Mouse (Mus musculus) hindbrain, postnatal 0 days (tissue): ENCODE measurements around the gene Batf. TPM values are rescaled to one million over a fixed set of nuclear protein-coding genes. Genes with fewer than 3 reads are reported as not detected.

Source experiments
- ATAC-seq: fragments of 200-750 bp; cut with Nextera tagmentation; 2 replicates; pipeline ENCODE4 v1.8.0; 2017; ENCODE audit warnings: mild to moderate bottlenecking, moderate TSS enrichment, moderate library complexity
- DNase-seq: peaks from one replicate; pipeline ENCODE4 v3.0.0-alpha.2; 2015; ENCODE audit warnings: low spot score
- H3K27ac ChIP-seq: fragments of 300-500 bp; sonication (generic); 2 replicates; pipeline ENCODE4 v1.5.1; 2014; ENCODE audit warnings: mild to moderate bottlenecking
- H3K27me3 ChIP-seq: fragments of 300-500 bp; sonication (generic); 2 replicates; pipeline ENCODE4 v1.6.1; 2014; ENCODE audit warnings: low read length, mixed read lengths; ENCODE audit not compliant: insufficient read depth
- H3K36me3 ChIP-seq: fragments of 300-500 bp; sonication (generic); 2 replicates; pipeline ENCODE4 v1.6.1; 2014; ENCODE audit warnings: low read length, mixed read lengths; ENCODE audit not compliant: insufficient read depth
- H3K4me1 ChIP-seq: fragments of 300-500 bp; sonication (generic); 2 replicates; pipeline ENCODE4 v1.6.1; 2014; ENCODE audit warnings: antibody characterized with exemption, low read length, mixed read lengths; ENCODE audit not compliant: insufficient read depth
- H3K4me2 ChIP-seq: fragments of 300-500 bp; sonication (generic); 2 replicates; pipeline ENCODE4 v1.6.1; 2014; ENCODE audit warnings: low read depth, mild to moderate bottlenecking, low read length, moderate library complexity, mixed read lengths
- H3K4me3 ChIP-seq: fragments of 300-500 bp; sonication (generic); 2 replicates; pipeline ENCODE4 v1.5.1; 2014; ENCODE audit warnings: low read length
- H3K9ac ChIP-seq: fragments of 300-500 bp; sonication (generic); replicated peaks from 2 replicates; pipeline ENCODE4 v1.6.1; 2014; ENCODE audit warnings: mild to moderate bottlenecking, low read length, moderate library complexity, mixed read lengths
- H3K9me3 ChIP-seq: fragments of 300-500 bp; sonication (generic); 2 replicates; pipeline ENCODE4 v1.6.1; 2016; ENCODE audit warnings: low read length, mixed read lengths
- CTCF ChIP-seq: IDR thresholded peaks from 2 replicates; pipeline ENCODE4 v1.5.1; 2016; ENCODE audit warnings: antibody characterized with exemption, control low read depth, low read depth
- WGBS: fragments of 180-500 bp; shearing (Covaris S2); extraction: QIAGEN DNeasy Blood & Tissue Kit; methylation state at CpG from one replicate; pipeline ENCODE4 v1.1.7; 2014; 5-methylcytosine and 5-hydroxymethylcytosine counted together
- polyA plus RNA-seq: library from polyadenylated mRNA; unstranded; fragments of >200 nt; fragmentation: Nextera tagmentation; extraction: Ambion mirVana; gene quantifications from 2 replicates; pipeline ENCODE4 v1.2.1, GENCODE M21; 2015
- total RNA-seq: library from RNA; depleted of rRNA; stranded (reverse); fragments of >200 nt; gene quantifications from 2 replicates; pipeline ENCODE4 v1.2.3, GENCODE M21; 2014

Batf gene
- total and polyA plus RNA-seq, 2 experiments from 2014 or later: 1.5 TPM; not detected in 1

GRCm38 (mm10) chr12:85725306-85725705, 38.8 kb downstream of the Batf start:
- no peaks in the 10 kb centered on the region for H3K9me3 ChIP-seq
- H3K4me3 ChIP-seq: no peak overlapping the region
- ATAC-seq (no peak), DNase-seq (no peak)
- no peaks in the 10 kb centered on the region for H3K36me3 ChIP-seq
- no peak overlapping the region for H3K27ac ChIP-seq
- H3K4me1 ChIP-seq: no peaks in the 10 kb centered on the region
- WGBS: 75% methylated on average over 4 of the region's 4 CpGs
- no peak overlapping the region for H3K9ac ChIP-seq
- no peak overlapping the region for H3K4me2 ChIP-seq
- no peaks in the 10 kb centered on the region for H3K27me3 ChIP-seq
- no peak for TF ChIP-seq CTCF

GRCm38 (mm10) chr12:85726729-85727397, 40.4 kb downstream of the Batf start:
- Histone ChIP-seq H3K27me3 (no peaks in the 10 kb centered on the region), H3K4me3 (no peak overlapping the region), H3K9ac (no peak overlapping the region), H3K4me2 (no peak overlapping the region), H3K4me1 (no peaks in the 10 kb centered on the region), H3K9me3 (no peaks in the 10 kb centered on the region), H3K27ac (no peak overlapping the region), H3K36me3 (no peaks in the 10 kb centered on the region)
- ATAC-seq: no peak
- no peak for DNase-seq
- no peak for TF ChIP-seq CTCF
- WGBS: 76% methylated on average over 6 of the region's 6 CpGs

- Histone ChIP-seq H3K4me2 (no peak overlapping the region), H3K9me3 (no peaks in the 10 kb centered on the region), H3K4me3 (no peak overlapping the region), H3K27me3 (no peaks in the 10 kb centered on the region), H3K4me1 (no peaks in the 10 kb centered on the region), H3K27ac (no peak overlapping the region), H3K36me3 (no peaks in the 10 kb centered on the region), H3K9ac (no peak overlapping the region)
- DNase-seq (peak; percentile 68), ATAC-seq (no peak)
- TF ChIP-seq CTCF: no peak
- WGBS: 42% methylated on average over 7 of the region's 7 CpGs
Observed at GRCm38 (mm10) chr12:85728181-85728580, 41.7 kb downstream of the Batf start.

GRCm38 (mm10) chr12:85729022-85729944, 42.8 kb downstream of the Batf start:
- no peaks in the 10 kb centered on the region for H3K36me3 ChIP-seq
- no peak overlapping the region for H3K4me3 ChIP-seq
- H3K9me3 ChIP-seq: no peaks in the 10 kb centered on the region
- no peaks in the 10 kb centered on the region for H3K27me3 ChIP-seq
- no peak overlapping the region for H3K4me2 ChIP-seq
- peak; percentile 98 for TF ChIP-seq CTCF
- no peak overlapping the region for H3K27ac ChIP-seq
- no peaks in the 10 kb centered on the region for H3K4me1 ChIP-seq
- 39% methylated on average over 17 of the region's 17 CpGs for WGBS
- DNase-seq: peak; percentile 69
- ATAC-seq: 0 out of 2 replicates have a peak, but pooled peaks have one; percentile 35
- no peak overlapping the region for H3K9ac ChIP-seq

GRCm38 (mm10) chr12:85729945-85730290, 43.4 kb downstream of the Batf start:
- H3K36me3 ChIP-seq: no peaks in the 10 kb centered on the region
- no peak overlapping the region for H3K27ac ChIP-seq
- no peaks in the 10 kb centered on the region for H3K27me3 ChIP-seq
- no peak overlapping the region for H3K9ac ChIP-seq
- no peak overlapping the region for H3K4me2 ChIP-seq
- H3K4me3 ChIP-seq: no peak overlapping the region
- no peaks in the 10 kb centered on the region for H3K9me3 ChIP-seq
- no peaks in the 10 kb centered on the region for H3K4me1 ChIP-seq
- TF ChIP-seq CTCF: no peak
- DNase-seq (no peak), ATAC-seq (no peak)
- WGBS: 62% methylated on average over 6 of the region's 6 CpGs

GRCm38 (mm10) chr12:85736203-85736602, 49.7 kb downstream of the Batf start:
- Histone ChIP-seq H3K4me2 (no peak overlapping the region), H3K4me3 (no peak overlapping the region), H3K9me3 (no peaks in the 10 kb centered on the region), H3K9ac (no peak overlapping the region), H3K27me3 (no peaks in the 10 kb centered on the region), H3K27ac (no peak overlapping the region), H3K36me3 (no peaks in the 10 kb centered on the region), H3K4me1 (no peaks in the 10 kb centered on the region)
- DNase-seq (no peak), ATAC-seq (no peak)
- TF ChIP-seq CTCF: no peak
- WGBS: 73% methylated on average over 2 of the region's 2 CpGs
